Mouse (Mus musculus) lung, embryonic 14.5 days (tissue): ENCODE measurements at regions not wholly inside any gene's neighbourhood (a gene's known extent, or its start where the extent isn't known, plus 50 kb on each side); places are given as distances from the start of the nearest gene placed in this dataset.
A peak's percentile ranks its signal among the peaks of the same experiment; 100 is the strongest.

Experiments used
- ATAC-seq: fragments of 200-750 bp; cut with Nextera tagmentation; 2 replicates; pipeline ENCODE4 v1.8.0; 2017; ENCODE audit warnings: mild to moderate bottlenecking, moderate TSS enrichment, moderate library complexity; ENCODE audit not compliant: insufficient read depth
- DNase-seq: peaks from one replicate; pipeline ENCODE4 v3.0.0-alpha.2; 2015
- H3K27ac ChIP-seq: fragments of 300-500 bp; sonication (generic); 2 replicates; pipeline ENCODE4 v1.5.1; 2014; ENCODE audit warnings: low read depth, mild to moderate bottlenecking, moderate library complexity
- H3K27me3 ChIP-seq: fragments of 300-500 bp; sonication (generic); 2 replicates; pipeline ENCODE4 v1.6.1; 2014; ENCODE audit warnings: low read length, control low read depth; ENCODE audit not compliant: insufficient read depth
- H3K36me3 ChIP-seq: fragments of 300-500 bp; sonication (generic); 2 replicates; pipeline ENCODE4 v1.6.1; 2014; ENCODE audit warnings: control low read depth; ENCODE audit not compliant: insufficient read depth
- H3K4me1 ChIP-seq: fragments of 300-500 bp; sonication (generic); 2 replicates; pipeline ENCODE4 v1.6.1; 2014; ENCODE audit warnings: antibody characterized with exemption, control low read depth; ENCODE audit not compliant: insufficient read depth
- H3K4me2 ChIP-seq: fragments of 300-500 bp; sonication (generic); 2 replicates; pipeline ENCODE4 v1.6.1; 2014; ENCODE audit warnings: mild to moderate bottlenecking
- H3K4me3 ChIP-seq: fragments of 300-500 bp; sonication (generic); 2 replicates; pipeline ENCODE4 v1.5.1; 2014; ENCODE audit warnings: low read depth, low read length
- H3K9ac ChIP-seq: fragments of 300-500 bp; sonication (generic); 2 replicates; pipeline ENCODE4 v1.6.1; 2014
- H3K9me3 ChIP-seq: fragments of 300-500 bp; sonication (generic); 2 replicates; pipeline ENCODE4 v1.6.1; 2016; ENCODE audit warnings: low read depth, low read length, control low read depth
- CTCF ChIP-seq: IDR thresholded peaks from 2 replicates; pipeline ENCODE4 v1.5.1; 2016; ENCODE audit warnings: antibody characterized with exemption, low read depth
- WGBS: fragments of 180-500 bp; shearing (Covaris S2); extraction: QIAGEN DNeasy Blood & Tissue Kit; methylation state at CpG from one replicate; pipeline ENCODE4 v1.1.7; 2014; 5-methylcytosine and 5-hydroxymethylcytosine counted together

- H3K27ac ChIP-seq: no peak overlapping the region
- no peak for TF ChIP-seq CTCF
- no peaks in the 10 kb centered on the region for H3K9me3 ChIP-seq
- H3K4me1 ChIP-seq: no peaks in the 10 kb centered on the region
- H3K9ac ChIP-seq: no peak overlapping the region
- no peak overlapping the region for H3K4me3 ChIP-seq
- no peak overlapping the region for H3K4me2 ChIP-seq
- 43% methylated on average over 7 of the region's 7 CpGs for WGBS
- no peaks in the 10 kb centered on the region for H3K36me3 ChIP-seq
- peak; percentile 62 for DNase-seq
- ATAC-seq: no peak
- no peaks in the 10 kb centered on the region for H3K27me3 ChIP-seq
These were observed 1383.6 kb upstream of the Slc39a10 start for GRCm38 (mm10) chr1:48276206-48276605.

GRCm38 (mm10) chr1:48275666-48276065 lies 1383.0 kb upstream of the Slc39a10 start:
- WGBS: 77% methylated on average over 1 of the region's 1 CpGs
- Histone ChIP-seq H3K27me3 (no peaks in the 10 kb centered on the region), H3K4me3 (no peak overlapping the region), H3K4me1 (no peaks in the 10 kb centered on the region), H3K4me2 (no peak overlapping the region), H3K9me3 (no peaks in the 10 kb centered on the region), H3K36me3 (no peaks in the 10 kb centered on the region), H3K9ac (no peak overlapping the region), H3K27ac (no peak overlapping the region)
- ATAC-seq: no peak
- no peak for DNase-seq
- no peak for TF ChIP-seq CTCF
